Mouse (Mus musculus): ENCODE measurements around the gene Spag5. TPM values are rescaled to one million over a fixed set of nuclear protein-coding genes. Genes with fewer than 3 reads are reported as not detected.

Gene Spag5
- polyA plus RNA-seq, 1 experiment from 2014 or later = 28.5 TPM

- 73% methylated on average over 2 of the region's 2 CpGs for WGBS
- H3K4me1 ChIP-seq (ENCODE audit: control insufficient read depth, insufficient read depth, low read length) = no peaks in the 10 kb centered on the region
- ATAC-seq (replicated peaks; ENCODE audit: extremely low read depth, insufficient read depth, low FRiP score) = no peak
- H3K36me3 ChIP-seq (ENCODE audit: control insufficient read depth, insufficient read depth) = peaks cover 56% of the 10 kb centered on the region
- peak overlapping the region; percentile 14; the same call in 1 of the 2 replicates for H3K27ac ChIP-seq (ENCODE audit: low read length)
- no peak overlapping the region for H3K9ac ChIP-seq (ENCODE audit: low read length)
- no peaks in the 10 kb centered on the region for H3K9me3 ChIP-seq (replicated peaks; ENCODE audit: control insufficient read depth, low read length)
- H3K4me3 ChIP-seq (ENCODE audit: low read length) = no peak overlapping the region
- no peak overlapping the region for H3K4me2 ChIP-seq (ENCODE audit: low read depth, low read length)
- H3K27me3 ChIP-seq (ENCODE audit: control insufficient read depth, insufficient read depth, low read length) = no peaks in the 10 kb centered on the region
Observed at GRCm38 (mm10) chr11:78313662-78314061, 12.3 kb downstream of the Spag5 start.

DNA sequence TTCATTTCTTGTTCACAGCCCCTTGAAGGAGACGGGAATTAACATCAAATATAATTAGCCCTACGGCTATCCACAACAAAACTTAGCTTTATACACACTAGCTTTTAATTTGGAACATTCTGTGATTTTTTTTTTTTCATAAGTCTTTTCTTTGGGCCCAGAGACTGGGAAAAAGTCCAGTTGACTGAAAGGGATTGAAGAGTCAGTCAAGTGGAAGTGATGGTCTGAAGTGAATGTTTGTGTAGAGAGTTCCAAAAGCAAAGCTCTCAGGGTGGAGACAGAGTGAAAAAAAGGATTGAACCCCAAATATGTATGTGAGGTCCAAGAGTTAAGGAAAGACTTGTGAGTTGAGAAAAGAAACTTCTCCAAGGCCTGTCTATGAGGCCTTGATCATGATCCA is 17.1 kb downstream of the Spag5 start:
- Histone ChIP-seq H3K4me2 (ENCODE audit: low read depth, low read length) (no peak overlapping the region), H3K9me3 (replicated peaks; ENCODE audit: control insufficient read depth, low read length) (no peaks in the 10 kb centered on the region), H3K4me1 (ENCODE audit: control insufficient read depth, insufficient read depth, low read length) (peaks cover 9% of the 10 kb centered on the region; the same call in 1 of the 2 replicates), H3K9ac (ENCODE audit: low read length) (no peak overlapping the region), H3K27ac (ENCODE audit: low read length) (no peak overlapping the region), H3K4me3 (ENCODE audit: low read length) (no peak overlapping the region), H3K36me3 (ENCODE audit: control insufficient read depth, insufficient read depth) (peaks cover 71% of the 10 kb centered on the region), H3K27me3 (ENCODE audit: control insufficient read depth, insufficient read depth, low read length) (no peaks in the 10 kb centered on the region)
- 88% methylated on average over 2 of the region's 2 CpGs for WGBS
- ATAC-seq (replicated peaks; ENCODE audit: extremely low read depth, insufficient read depth, low FRiP score) = no peak

GRCm38 (mm10) chr11:78322076-78322831 is 20.9 kb downstream of the Spag5 start:
- H3K36me3 ChIP-seq (ENCODE audit: control insufficient read depth, insufficient read depth) = peaks cover 39% of the 10 kb centered on the region
- ATAC-seq (replicated peaks; ENCODE audit: extremely low read depth, insufficient read depth, low FRiP score) = no peak

GRCm38 (mm10) chr11:78322860-78323259 is 21.5 kb downstream of the Spag5 start, which contains the start of gene Aldoc:
Aldoc (plus strand) TSS chr11:78322968.
- WGBS = 6% methylated on average over 15 of the region's 15 CpGs
- Histone ChIP-seq H3K9me3 (replicated peaks; ENCODE audit: control insufficient read depth, low read length) (no peaks in the 10 kb centered on the region), H3K4me2 (ENCODE audit: low read depth, low read length) (peak within 1 kb of the TSS; percentile 50), H3K27ac (ENCODE audit: low read length) (peak within 1 kb of the TSS; percentile 13), H3K4me3 (ENCODE audit: low read length) (peak within 1 kb of the TSS; percentile 24), H3K4me1 (ENCODE audit: control insufficient read depth, insufficient read depth, low read length) (peaks cover 20% of the 10 kb centered on the region), H3K27me3 (ENCODE audit: control insufficient read depth, insufficient read depth, low read length) (no peaks in the 10 kb centered on the region), H3K36me3 (ENCODE audit: control insufficient read depth, insufficient read depth) (peaks cover 33% of the 10 kb centered on the region), H3K9ac (ENCODE audit: low read length) (no peak within 1 kb of the TSS)
- peak; percentile 93 for ATAC-seq (replicated peaks; ENCODE audit: extremely low read depth, insufficient read depth, low FRiP score)

More at GRCm38 (mm10) chr11:78322076-78322831, 20.9 kb downstream of the Spag5 start:
- Histone ChIP-seq H3K4me1 (ENCODE audit: control insufficient read depth, insufficient read depth, low read length) (peaks cover 20% of the 10 kb centered on the region), H3K27ac (ENCODE audit: low read length) (peak overlapping the region; percentile 3), H3K9ac (ENCODE audit: low read length) (no peak overlapping the region), H3K9me3 (replicated peaks; ENCODE audit: control insufficient read depth, low read length) (no peaks in the 10 kb centered on the region), H3K4me2 (ENCODE audit: low read depth, low read length) (peak overlapping the region; percentile 50), H3K4me3 (ENCODE audit: low read length) (no peak overlapping the region), H3K27me3 (ENCODE audit: control insufficient read depth, insufficient read depth, low read length) (no peaks in the 10 kb centered on the region)
- 39% methylated on average over 2 of the region's 2 CpGs for WGBS

DNA sequence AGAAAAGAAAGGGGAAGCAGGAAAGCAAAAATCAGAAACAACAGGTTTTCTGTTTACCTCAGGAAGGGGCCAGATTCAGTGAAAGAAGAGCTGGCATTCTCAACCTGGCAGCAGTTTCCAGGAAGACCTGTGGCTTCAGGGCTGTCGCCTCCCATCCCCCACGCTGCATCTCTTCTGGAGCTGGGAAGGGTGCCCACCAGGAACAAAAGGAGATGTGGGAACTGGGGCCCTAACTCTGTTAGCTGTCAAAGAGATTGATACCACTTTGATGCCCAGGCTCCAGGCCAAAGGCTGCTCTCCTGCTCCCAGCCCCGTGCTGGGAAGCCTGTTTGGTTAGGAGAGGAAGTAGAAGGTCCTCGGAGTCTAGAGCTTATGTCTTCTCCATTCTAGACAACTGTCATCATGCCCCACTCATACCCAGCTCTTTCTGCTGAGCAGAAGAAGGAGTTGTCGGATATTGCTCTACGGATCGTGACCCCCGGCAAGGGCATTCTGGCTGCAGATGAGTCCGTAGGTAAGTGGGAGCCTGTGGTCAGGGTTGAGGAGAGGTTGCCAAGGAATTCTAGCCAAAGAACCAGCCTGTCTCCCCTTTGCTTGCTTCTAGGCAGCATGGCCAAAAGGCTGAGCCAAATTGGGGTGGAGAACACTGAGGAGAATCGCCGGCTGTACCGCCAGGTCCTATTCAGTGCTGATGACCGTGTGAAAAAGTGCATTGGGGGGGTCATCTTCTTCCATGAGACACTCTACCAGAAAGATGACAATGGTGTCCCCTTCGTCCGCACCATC is 22.9 kb downstream of the Spag5 start:
- Histone ChIP-seq H3K4me1 (ENCODE audit: control insufficient read depth, insufficient read depth, low read length) (peaks cover 25% of the 10 kb centered on the region), H3K27me3 (ENCODE audit: control insufficient read depth, insufficient read depth, low read length) (no peaks in the 10 kb centered on the region), H3K27ac (ENCODE audit: low read length) (no peak overlapping the region), H3K9ac (ENCODE audit: low read length) (no peak overlapping the region), H3K4me2 (ENCODE audit: low read depth, low read length) (peak overlapping the region; percentile 50; the same call in 1 of the 2 replicates), H3K4me3 (ENCODE audit: low read length) (no peak overlapping the region), H3K36me3 (ENCODE audit: control insufficient read depth, insufficient read depth) (peaks cover 22% of the 10 kb centered on the region), H3K9me3 (replicated peaks; ENCODE audit: control insufficient read depth, low read length) (no peaks in the 10 kb centered on the region)
- no peak for ATAC-seq (replicated peaks; ENCODE audit: extremely low read depth, insufficient read depth, low FRiP score)
- WGBS = 78% methylated on average over 15 of the region's 15 CpGs

DNA sequence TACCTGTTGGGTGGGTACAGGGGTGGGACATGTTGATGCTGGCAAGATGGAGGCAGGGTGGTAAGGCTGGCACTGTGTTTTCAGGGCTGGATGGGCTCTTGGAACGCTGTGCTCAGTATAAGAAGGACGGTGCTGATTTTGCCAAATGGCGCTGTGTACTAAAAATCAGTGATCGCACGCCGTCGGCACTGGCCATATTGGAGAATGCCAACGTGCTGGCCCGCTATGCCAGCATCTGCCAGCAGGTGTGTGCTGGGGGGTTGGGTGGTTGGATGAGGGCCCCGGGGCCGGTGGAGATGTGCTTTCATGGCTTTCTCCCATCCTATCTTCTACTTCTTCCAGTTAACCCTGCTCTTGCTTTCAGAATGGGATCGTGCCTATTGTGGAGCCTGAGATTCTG is 23.6 kb downstream of the Spag5 start:
- WGBS = 89% methylated on average over 12 of the region's 12 CpGs
- ATAC-seq (replicated peaks; ENCODE audit: extremely low read depth, insufficient read depth, low FRiP score) = no peak
- peaks cover 16% of the 10 kb centered on the region for H3K36me3 ChIP-seq (ENCODE audit: control insufficient read depth, insufficient read depth)
- no peaks in the 10 kb centered on the region for H3K9me3 ChIP-seq (replicated peaks; ENCODE audit: control insufficient read depth, low read length)
- H3K9ac ChIP-seq (ENCODE audit: low read length) = no peak overlapping the region
- H3K4me3 ChIP-seq (ENCODE audit: low read length) = no peak overlapping the region
- no peak overlapping the region for H3K27ac ChIP-seq (ENCODE audit: low read length)
- H3K27me3 ChIP-seq (ENCODE audit: control insufficient read depth, insufficient read depth, low read length) = no peaks in the 10 kb centered on the region
- H3K4me1 ChIP-seq (ENCODE audit: control insufficient read depth, insufficient read depth, low read length) = peaks cover 26% of the 10 kb centered on the region
- no peak overlapping the region for H3K4me2 ChIP-seq (ENCODE audit: low read depth, low read length)

- H3K27me3 ChIP-seq (ENCODE audit: control insufficient read depth, insufficient read depth, low read length) = no peaks in the 10 kb centered on the region
- no peak overlapping the region for H3K4me3 ChIP-seq (ENCODE audit: low read length)
- H3K36me3 ChIP-seq (ENCODE audit: control insufficient read depth, insufficient read depth) = no peaks in the 10 kb centered on the region
- 89% methylated on average over 4 of the region's 4 CpGs for WGBS
- no peak for ATAC-seq (replicated peaks; ENCODE audit: extremely low read depth, insufficient read depth, low FRiP score)
- H3K9me3 ChIP-seq (replicated peaks; ENCODE audit: control insufficient read depth, low read length) = no peaks in the 10 kb centered on the region
- no peak overlapping the region for H3K9ac ChIP-seq (ENCODE audit: low read length)
- no peak overlapping the region for H3K4me2 ChIP-seq (ENCODE audit: low read depth, low read length)
- no peak overlapping the region for H3K27ac ChIP-seq (ENCODE audit: low read length)
- peaks cover 26% of the 10 kb centered on the region for H3K4me1 ChIP-seq (ENCODE audit: control insufficient read depth, insufficient read depth, low read length)
Observed at GRCm38 (mm10) chr11:78327215-78327614, 25.9 kb downstream of the Spag5 start.

DNA sequence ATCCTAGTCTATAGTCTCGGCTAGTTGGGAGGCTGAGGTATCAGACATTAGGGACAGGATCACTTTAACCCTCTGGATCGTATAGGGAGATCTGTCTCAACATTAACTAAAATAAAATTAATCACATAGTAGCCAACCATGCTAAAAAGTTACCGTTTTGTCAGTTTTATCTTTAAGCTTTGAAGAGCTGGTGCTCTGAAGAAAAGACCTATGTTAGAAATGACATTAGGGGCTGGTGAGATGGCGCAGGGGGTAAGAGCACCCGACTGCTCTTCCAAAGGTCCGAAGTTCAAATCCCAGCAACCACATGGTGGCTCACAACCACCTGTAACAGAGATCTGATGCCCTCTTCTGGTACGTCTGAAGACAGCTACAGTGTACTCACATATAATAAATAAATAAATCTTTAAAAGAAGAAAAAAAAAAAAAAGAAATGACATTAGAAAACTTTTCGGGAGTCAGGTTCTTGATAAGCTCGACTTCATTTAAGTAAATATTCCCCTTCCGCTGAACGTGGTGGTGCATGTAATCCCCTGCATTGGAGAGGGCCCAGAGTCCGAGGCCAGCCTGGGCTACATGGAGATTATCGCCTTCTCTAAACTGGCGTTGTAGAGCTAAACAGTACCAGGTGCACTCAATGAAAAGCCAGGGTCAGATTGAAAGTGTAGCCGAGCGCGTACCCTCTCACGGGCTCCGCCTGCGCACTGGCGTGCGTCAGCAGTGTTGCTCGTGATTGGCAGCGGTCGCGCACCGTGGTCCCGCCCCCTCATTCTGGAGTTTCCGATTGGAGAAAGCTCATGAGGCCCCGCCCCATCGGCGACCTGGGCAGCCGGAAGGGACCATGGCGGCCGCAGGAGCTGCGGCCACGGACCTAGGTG is 26.5 kb downstream of the Spag5 start, which contains the start of gene Pigs:
Gene Pigs (plus strand): TSS at position 782 of the 878 bp plus-strand sequence.
- peak within 1 kb of the TSS; percentile 94 for H3K4me3 ChIP-seq (ENCODE audit: low read length)
- ATAC-seq (replicated peaks; ENCODE audit: extremely low read depth, insufficient read depth, low FRiP score) = peak; percentile 97
- no peaks in the 10 kb centered on the region for H3K9me3 ChIP-seq (replicated peaks; ENCODE audit: control insufficient read depth, low read length)
- WGBS = 12% methylated on average over 34 of the region's 37 CpGs
- H3K27ac ChIP-seq (ENCODE audit: low read length) = peak within 1 kb of the TSS; percentile 85
- peaks cover 22% of the 10 kb centered on the region for H3K4me1 ChIP-seq (ENCODE audit: control insufficient read depth, insufficient read depth, low read length)
- no peaks in the 10 kb centered on the region for H3K27me3 ChIP-seq (ENCODE audit: control insufficient read depth, insufficient read depth, low read length)
- H3K36me3 ChIP-seq (ENCODE audit: control insufficient read depth, insufficient read depth) = no peaks in the 10 kb centered on the region
- peak within 1 kb of the TSS; percentile 83 for H3K4me2 ChIP-seq (ENCODE audit: low read depth, low read length)
- peak within 1 kb of the TSS; percentile 92 for H3K9ac ChIP-seq (ENCODE audit: low read length)
